Mouse (Mus musculus): Measurements from ENCODE around the gene Tph2. TPM values are rescaled to one million over a fixed set of nuclear protein-coding genes. Genes with fewer than 3 reads are reported as not detected.

Tph2 gene
- polyA plus RNA-seq, 1 experiment from 2014 or later, result 0.25 TPM

DNA sequence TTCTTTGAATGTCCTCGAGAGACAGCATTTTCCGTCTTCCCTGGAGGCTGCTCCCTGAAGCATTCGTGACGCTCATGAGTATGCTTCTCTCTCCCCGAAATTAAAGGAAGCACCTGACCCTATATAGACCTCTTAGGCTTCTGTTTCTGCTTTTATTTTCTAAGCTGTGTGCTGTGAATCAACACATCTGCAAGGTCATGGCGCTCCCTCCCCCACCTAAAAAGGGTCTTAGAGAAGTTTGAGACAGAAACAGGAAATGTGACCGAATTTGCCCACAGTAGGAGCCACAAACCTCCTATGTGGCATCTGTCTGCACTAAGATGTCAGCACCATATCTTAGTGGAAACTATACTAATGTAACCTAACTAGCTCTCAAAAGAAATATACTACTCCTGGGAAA, 124.1 kb downstream of the Tph2 start:
- H3K27ac ChIP-seq (ENCODE audit: low read length), result no peak overlapping the region
- H3K4me2 ChIP-seq (ENCODE audit: low read length), result no peak overlapping the region
- no peaks in the 10 kb centered on the region for H3K4me1 ChIP-seq (replicated peaks; ENCODE audit: control insufficient read depth, insufficient read depth, low read length)
- no peak overlapping the region for H3K9ac ChIP-seq (replicated peaks; ENCODE audit: low read depth, low read length)
- 84% methylated on average over 7 of the region's 7 CpGs for WGBS
- no peaks in the 10 kb centered on the region for H3K27me3 ChIP-seq (replicated peaks; ENCODE audit: control insufficient read depth, insufficient read depth, low read length)
- no peak overlapping the region for H3K4me3 ChIP-seq (replicated peaks; ENCODE audit: low read length)
- H3K36me3 ChIP-seq (ENCODE audit: control insufficient read depth, insufficient read depth), result no peaks in the 10 kb centered on the region
- ATAC-seq, result no peak
- H3K9me3 ChIP-seq (ENCODE audit: control insufficient read depth, low read length), result no peaks in the 10 kb centered on the region

DNA sequence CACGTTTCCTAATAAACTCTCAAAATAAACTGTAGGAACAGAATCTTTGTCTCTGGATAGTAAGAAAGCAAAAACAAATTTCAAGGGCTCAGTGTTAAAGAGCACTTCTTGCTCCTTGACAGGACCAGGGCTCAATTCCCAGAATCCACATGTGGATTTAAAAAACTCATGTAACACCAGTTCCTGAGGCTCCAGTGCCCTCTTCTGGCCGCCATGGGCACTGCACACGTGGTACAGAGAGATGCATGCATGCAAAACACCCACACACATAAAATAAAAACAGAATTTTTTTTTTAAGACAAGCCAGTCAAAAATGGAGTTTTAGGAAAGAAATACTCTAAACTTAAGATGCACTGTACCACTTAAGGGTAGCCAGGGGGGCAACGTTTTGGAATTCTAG, 133.2 kb downstream of the Tph2 start:
- Histone ChIP-seq H3K27ac (ENCODE audit: low read length) (no peak overlapping the region), H3K9me3 (ENCODE audit: control insufficient read depth, low read length) (no peaks in the 10 kb centered on the region), H3K4me1 (replicated peaks; ENCODE audit: control insufficient read depth, insufficient read depth, low read length) (no peaks in the 10 kb centered on the region), H3K4me2 (ENCODE audit: low read length) (no peak overlapping the region), H3K4me3 (replicated peaks; ENCODE audit: low read length) (no peak overlapping the region), H3K36me3 (ENCODE audit: control insufficient read depth, insufficient read depth) (no peaks in the 10 kb centered on the region), H3K27me3 (replicated peaks; ENCODE audit: control insufficient read depth, insufficient read depth, low read length) (no peaks in the 10 kb centered on the region), H3K9ac (replicated peaks; ENCODE audit: low read depth, low read length) (no peak overlapping the region)
- ATAC-seq, result no peak
- WGBS, result 46% methylated on average over 4 of the region's 4 CpGs

DNA sequence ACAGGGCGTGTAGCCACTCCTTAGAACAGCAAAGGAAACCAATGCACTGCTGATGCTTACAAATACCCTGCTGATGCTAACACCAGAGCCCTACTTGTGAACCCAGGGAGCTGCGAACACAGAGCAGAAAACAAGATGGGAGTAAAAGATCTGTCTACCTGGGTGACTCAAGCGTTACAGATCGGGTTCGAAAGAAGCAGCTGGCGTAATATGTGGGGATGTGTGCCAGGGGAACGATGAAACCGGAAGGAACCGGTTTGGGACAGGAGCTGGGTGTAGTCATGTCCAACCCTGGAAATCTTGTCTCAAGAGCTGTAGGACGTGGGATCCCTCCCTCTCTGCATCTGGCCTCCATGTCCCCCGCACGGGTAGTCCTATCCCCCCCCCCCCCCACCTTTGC, 134.1 kb downstream of the Tph2 start:
- Histone ChIP-seq H3K4me1 (replicated peaks; ENCODE audit: control insufficient read depth, insufficient read depth, low read length) (no peaks in the 10 kb centered on the region), H3K4me2 (ENCODE audit: low read length) (no peak overlapping the region), H3K36me3 (ENCODE audit: control insufficient read depth, insufficient read depth) (no peaks in the 10 kb centered on the region), H3K27ac (ENCODE audit: low read length) (no peak overlapping the region), H3K9me3 (ENCODE audit: control insufficient read depth, low read length) (no peaks in the 10 kb centered on the region), H3K27me3 (replicated peaks; ENCODE audit: control insufficient read depth, insufficient read depth, low read length) (no peaks in the 10 kb centered on the region), H3K4me3 (replicated peaks; ENCODE audit: low read length) (no peak overlapping the region), H3K9ac (replicated peaks; ENCODE audit: low read depth, low read length) (no peak overlapping the region)
- 88% methylated on average over 10 of the region's 12 CpGs for WGBS
- peak; percentile 12; the same call in 1 of the 2 replicates for ATAC-seq

DNA sequence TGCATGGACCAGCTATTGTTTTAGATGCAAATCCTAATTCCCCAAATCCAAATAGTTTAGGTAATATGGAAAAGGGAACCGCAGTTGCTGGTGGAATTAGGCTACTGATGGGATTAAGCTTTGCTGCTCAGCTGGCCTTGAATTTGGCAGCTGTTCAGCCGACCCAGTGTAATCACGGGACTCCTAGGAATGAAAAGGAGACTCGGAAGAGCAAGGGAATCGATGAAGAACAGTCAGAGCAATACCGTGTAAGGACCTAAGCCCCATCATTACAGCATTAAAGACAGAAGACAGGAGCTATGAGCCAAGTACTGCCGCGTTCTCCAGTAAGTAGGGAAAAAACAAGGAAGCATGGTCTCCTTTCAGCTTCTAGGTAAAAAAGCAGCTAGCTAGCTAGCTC, 134.6 kb downstream of the Tph2 start:
- no peaks in the 10 kb centered on the region for H3K4me1 ChIP-seq (replicated peaks; ENCODE audit: control insufficient read depth, insufficient read depth, low read length)
- no peak overlapping the region for H3K4me2 ChIP-seq (ENCODE audit: low read length)
- no peaks in the 10 kb centered on the region for H3K27me3 ChIP-seq (replicated peaks; ENCODE audit: control insufficient read depth, insufficient read depth, low read length)
- no peak overlapping the region for H3K9ac ChIP-seq (replicated peaks; ENCODE audit: low read depth, low read length)
- H3K36me3 ChIP-seq (ENCODE audit: control insufficient read depth, insufficient read depth), result no peaks in the 10 kb centered on the region
- ATAC-seq, result no peak
- no peak overlapping the region for H3K27ac ChIP-seq (ENCODE audit: low read length)
- no peaks in the 10 kb centered on the region for H3K9me3 ChIP-seq (ENCODE audit: control insufficient read depth, low read length)
- WGBS, result 41% methylated on average over 8 of the region's 8 CpGs
- H3K4me3 ChIP-seq (replicated peaks; ENCODE audit: low read length), result no peak overlapping the region

DNA sequence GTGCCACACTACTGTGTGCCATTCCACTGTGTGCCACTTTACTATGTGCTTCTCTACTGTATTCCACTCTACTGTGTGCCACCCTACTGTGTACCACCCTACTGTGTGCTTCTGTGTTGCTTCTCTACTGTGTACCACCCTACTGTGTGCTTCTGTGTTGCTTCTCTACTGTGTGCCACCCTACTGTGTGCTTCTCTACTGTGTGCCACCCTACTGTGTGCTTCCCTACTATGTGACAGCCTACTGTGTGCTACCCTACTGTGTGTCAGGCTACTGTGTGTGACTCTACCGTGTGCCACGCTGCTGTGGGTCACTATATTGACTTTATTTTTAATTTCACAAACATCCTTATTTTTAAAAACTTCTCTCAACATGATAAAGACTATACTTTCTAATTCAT, 136.3 kb downstream of the Tph2 start:
- H3K9ac ChIP-seq (replicated peaks; ENCODE audit: low read depth, low read length), result no peak overlapping the region
- no peak overlapping the region for H3K4me3 ChIP-seq (replicated peaks; ENCODE audit: low read length)
- H3K4me1 ChIP-seq (replicated peaks; ENCODE audit: control insufficient read depth, insufficient read depth, low read length), result no peaks in the 10 kb centered on the region
- H3K4me2 ChIP-seq (ENCODE audit: low read length), result no peak overlapping the region
- no peak overlapping the region for H3K27ac ChIP-seq (ENCODE audit: low read length)
- no peak for ATAC-seq
- WGBS, result 99% methylated on average over 2 of the region's 2 CpGs
- no peaks in the 10 kb centered on the region for H3K27me3 ChIP-seq (replicated peaks; ENCODE audit: control insufficient read depth, insufficient read depth, low read length)
- H3K9me3 ChIP-seq (ENCODE audit: control insufficient read depth, low read length), result no peaks in the 10 kb centered on the region
- no peaks in the 10 kb centered on the region for H3K36me3 ChIP-seq (ENCODE audit: control insufficient read depth, insufficient read depth)

DNA sequence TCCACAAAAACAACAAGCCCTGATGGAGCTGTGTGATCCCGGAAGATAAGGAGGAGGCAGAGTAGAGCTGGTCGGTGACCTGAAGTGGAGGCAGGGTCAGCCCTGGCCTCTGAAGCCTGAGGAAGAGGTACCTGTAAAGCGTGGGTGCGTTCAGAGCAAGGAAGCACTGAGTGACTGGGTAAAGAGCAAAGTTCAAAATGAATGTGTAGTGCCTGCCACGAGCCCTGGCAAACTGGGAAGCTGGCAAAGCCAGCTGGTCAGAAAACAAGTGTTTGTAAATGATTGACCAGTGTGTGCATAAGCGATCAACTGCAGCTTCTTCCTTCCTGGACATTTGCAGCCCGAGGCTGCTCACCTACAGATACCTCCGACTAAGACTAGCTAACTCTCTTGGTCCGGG, 149.1 kb downstream of the Tph2 start:
- Histone ChIP-seq H3K27ac (ENCODE audit: low read length) (no peak overlapping the region), H3K4me1 (replicated peaks; ENCODE audit: control insufficient read depth, insufficient read depth, low read length) (no peaks in the 10 kb centered on the region), H3K4me3 (replicated peaks; ENCODE audit: low read length) (no peak overlapping the region), H3K9ac (replicated peaks; ENCODE audit: low read depth, low read length) (no peak overlapping the region), H3K9me3 (ENCODE audit: control insufficient read depth, low read length) (no peaks in the 10 kb centered on the region), H3K4me2 (ENCODE audit: low read length) (no peak overlapping the region), H3K36me3 (ENCODE audit: control insufficient read depth, insufficient read depth) (no peaks in the 10 kb centered on the region), H3K27me3 (replicated peaks; ENCODE audit: control insufficient read depth, insufficient read depth, low read length) (no peaks in the 10 kb centered on the region)
- ATAC-seq, result no peak
- 91% methylated on average over 9 of the region's 9 CpGs for WGBS

Other genes with a start within 250 kb of the Tph2 start
- gene Tbc1d15, start 66.4 kb upstream of the Tph2 start, polyA plus RNA-seq (2015; fragmentation: Nextera tagmentation; extraction: Ambion mirVana), result 39.9 and 41.0 TPM in 2 replicates
- 5.1 and 6.0 TPM in 2 replicates for gene Rab21, start 130.6 kb upstream of the Tph2 start, polyA plus RNA-seq (2015; fragmentation: Nextera tagmentation; extraction: Ambion mirVana)
- 40.8 and 43.9 TPM in 2 replicates for gene Tmem19, start 177.5 kb upstream of the Tph2 start, polyA plus RNA-seq (2015; fragmentation: Nextera tagmentation; extraction: Ambion mirVana)
- 27.2 and 30.7 TPM in 2 replicates for gene Thap2, start 199.4 kb upstream of the Tph2 start, polyA plus RNA-seq (2015; fragmentation: Nextera tagmentation; extraction: Ambion mirVana)
- gene Zfc3h1, start 199.9 kb upstream of the Tph2 start, polyA plus RNA-seq (2015; fragmentation: Nextera tagmentation; extraction: Ambion mirVana), result 17.5 and 21.2 TPM in 2 replicates

All from forebrain, embryonic 16.5 days (tissue).